Mouse (Mus musculus): ENCODE data around the gene Trak1. TPM values are rescaled to one million over a fixed set of nuclear protein-coding genes. Genes with fewer than 3 reads are reported as not detected.

The Trak1 gene
- 37.3 and 42.0 TPM in 2 replicates for polyA plus RNA-seq (2016; fragmentation: Nextera tagmentation; extraction: Ambion mirVana)

GRCm38 (mm10) chr9:121297171-121298064 lies at the start of gene Trak1:
Gene Trak1, plus strand, starts transcription at chr9:121297502.
- Histone ChIP-seq H3K4me3 (peak within 1 kb of the TSS; percentile 91), H3K36me3 (no peaks in the 10 kb centered on the region), H3K9ac (peak within 1 kb of the TSS; percentile 98), H3K27ac (ENCODE audit: poor library complexity, severe bottlenecking) (peak within 1 kb of the TSS; percentile 50), H3K27me3 (replicated peaks) (peaks cover 5% of the 10 kb centered on the region; the same call in 1 of the 2 replicates), H3K9me3 (replicated peaks) (no peaks in the 10 kb centered on the region), H3K4me1 (replicated peaks) (peaks cover 32% of the 10 kb centered on the region), H3K4me2 (peak within 1 kb of the TSS; percentile 93)
- WGBS, result 1% methylated on average over 71 of the region's 116 CpGs
- peak; percentile 86 for ATAC-seq (ENCODE audit: insufficient number of reproducible peaks, low FRiP score)

- Histone ChIP-seq H3K4me2 (no peak overlapping the region), H3K27me3 (replicated peaks) (no peaks in the 10 kb centered on the region), H3K4me1 (replicated peaks) (no peaks in the 10 kb centered on the region), H3K27ac (ENCODE audit: poor library complexity, severe bottlenecking) (no peak overlapping the region), H3K9ac (no peak overlapping the region), H3K9me3 (replicated peaks) (no peaks in the 10 kb centered on the region), H3K4me3 (no peak overlapping the region), H3K36me3 (no peaks in the 10 kb centered on the region)
- ATAC-seq (ENCODE audit: insufficient number of reproducible peaks, low FRiP score), result 0 out of 2 replicates have a peak, but pooled peaks have one; percentile 18
- 57% methylated on average over 12 of the region's 12 CpGs for WGBS
Observed at GRCm38 (mm10) chr9:121247956-121248775, 49.1 kb upstream of the Trak1 start.

- Histone ChIP-seq H3K4me1 (replicated peaks) (no peaks in the 10 kb centered on the region), H3K4me2 (no peak overlapping the region), H3K36me3 (no peaks in the 10 kb centered on the region), H3K9me3 (replicated peaks) (no peaks in the 10 kb centered on the region), H3K27ac (ENCODE audit: poor library complexity, severe bottlenecking) (no peak overlapping the region), H3K27me3 (replicated peaks) (no peaks in the 10 kb centered on the region), H3K9ac (no peak overlapping the region), H3K4me3 (no peak overlapping the region)
- 30% methylated on average over 14 of the region's 14 CpGs for WGBS
- ATAC-seq (ENCODE audit: insufficient number of reproducible peaks, low FRiP score), result no peak
Observed at GRCm38 (mm10) chr9:121249805-121250204, 47.5 kb upstream of the Trak1 start.

- Histone ChIP-seq H3K36me3 (no peaks in the 10 kb centered on the region), H3K9ac (no peak overlapping the region), H3K9me3 (replicated peaks) (no peaks in the 10 kb centered on the region), H3K4me2 (no peak overlapping the region), H3K4me3 (no peak overlapping the region), H3K27me3 (replicated peaks) (no peaks in the 10 kb centered on the region), H3K4me1 (replicated peaks) (no peaks in the 10 kb centered on the region), H3K27ac (ENCODE audit: poor library complexity, severe bottlenecking) (no peak overlapping the region)
- ATAC-seq (ENCODE audit: insufficient number of reproducible peaks, low FRiP score), result no peak
- 87% methylated on average over 11 of the region's 11 CpGs for WGBS
Observed at GRCm38 (mm10) chr9:121250854-121251253, 46.4 kb upstream of the Trak1 start.

GRCm38 (mm10) chr9:121253983-121254382 lies 43.3 kb upstream of the Trak1 start:
- Histone ChIP-seq H3K4me3 (no peak overlapping the region), H3K4me2 (no peak overlapping the region), H3K27me3 (replicated peaks) (no peaks in the 10 kb centered on the region), H3K4me1 (replicated peaks) (no peaks in the 10 kb centered on the region), H3K9ac (no peak overlapping the region), H3K27ac (ENCODE audit: poor library complexity, severe bottlenecking) (no peak overlapping the region), H3K9me3 (replicated peaks) (no peaks in the 10 kb centered on the region), H3K36me3 (no peaks in the 10 kb centered on the region)
- no peak for ATAC-seq (ENCODE audit: insufficient number of reproducible peaks, low FRiP score)
- 69% methylated on average over 2 of the region's 2 CpGs for WGBS

- H3K27ac ChIP-seq (ENCODE audit: poor library complexity, severe bottlenecking), result no peak overlapping the region
- no peaks in the 10 kb centered on the region for H3K27me3 ChIP-seq (replicated peaks)
- 88% methylated on average over 13 of the region's 13 CpGs for WGBS
- no peak overlapping the region for H3K4me3 ChIP-seq
- no peaks in the 10 kb centered on the region for H3K4me1 ChIP-seq (replicated peaks)
- H3K9ac ChIP-seq, result no peak overlapping the region
- H3K9me3 ChIP-seq (replicated peaks), result no peaks in the 10 kb centered on the region
- no peak overlapping the region for H3K4me2 ChIP-seq
- H3K36me3 ChIP-seq, result no peaks in the 10 kb centered on the region
- ATAC-seq (ENCODE audit: insufficient number of reproducible peaks, low FRiP score), result no peak
Observed at GRCm38 (mm10) chr9:121254761-121255160, 42.5 kb upstream of the Trak1 start.

- Histone ChIP-seq H3K4me3 (no peak overlapping the region), H3K4me2 (no peak overlapping the region), H3K36me3 (no peaks in the 10 kb centered on the region), H3K4me1 (replicated peaks) (no peaks in the 10 kb centered on the region), H3K27me3 (replicated peaks) (no peaks in the 10 kb centered on the region), H3K27ac (ENCODE audit: poor library complexity, severe bottlenecking) (no peak overlapping the region), H3K9me3 (replicated peaks) (no peaks in the 10 kb centered on the region), H3K9ac (no peak overlapping the region)
- WGBS, result 77% methylated on average over 9 of the region's 9 CpGs
- no peak for ATAC-seq (ENCODE audit: insufficient number of reproducible peaks, low FRiP score)
Observed at GRCm38 (mm10) chr9:121257106-121257505, 40.2 kb upstream of the Trak1 start.

GRCm38 (mm10) chr9:121265307-121265706 lies 32.0 kb upstream of the Trak1 start:
- no peaks in the 10 kb centered on the region for H3K36me3 ChIP-seq
- H3K27me3 ChIP-seq (replicated peaks), result no peaks in the 10 kb centered on the region
- H3K9ac ChIP-seq, result 0 out of 2 replicates have a peak overlapping the region, but pooled peaks have one; percentile 3
- no peak overlapping the region for H3K4me2 ChIP-seq
- H3K4me3 ChIP-seq, result no peak overlapping the region
- H3K4me1 ChIP-seq (replicated peaks), result no peaks in the 10 kb centered on the region
- WGBS, result 70% methylated on average over 10 of the region's 10 CpGs
- no peak for ATAC-seq (ENCODE audit: insufficient number of reproducible peaks, low FRiP score)
- H3K9me3 ChIP-seq (replicated peaks), result no peaks in the 10 kb centered on the region
- H3K27ac ChIP-seq (ENCODE audit: poor library complexity, severe bottlenecking), result no peak overlapping the region

GRCm38 (mm10) chr9:121271149-121271548 lies 26.2 kb upstream of the Trak1 start:
- no peaks in the 10 kb centered on the region for H3K27me3 ChIP-seq (replicated peaks)
- H3K4me1 ChIP-seq (replicated peaks), result no peaks in the 10 kb centered on the region
- ATAC-seq (ENCODE audit: insufficient number of reproducible peaks, low FRiP score), result no peak
- no peak overlapping the region for H3K27ac ChIP-seq (ENCODE audit: poor library complexity, severe bottlenecking)
- H3K36me3 ChIP-seq, result no peaks in the 10 kb centered on the region
- H3K9me3 ChIP-seq (replicated peaks), result no peaks in the 10 kb centered on the region
- no peak overlapping the region for H3K9ac ChIP-seq
- no peak overlapping the region for H3K4me3 ChIP-seq
- no peak overlapping the region for H3K4me2 ChIP-seq
- WGBS, result 71% methylated on average over 1 of the region's 1 CpGs

GRCm38 (mm10) chr9:121271561-121271960 lies 25.7 kb upstream of the Trak1 start:
- no peak overlapping the region for H3K27ac ChIP-seq (ENCODE audit: poor library complexity, severe bottlenecking)
- no peaks in the 10 kb centered on the region for H3K27me3 ChIP-seq (replicated peaks)
- no peaks in the 10 kb centered on the region for H3K36me3 ChIP-seq
- no peak for ATAC-seq (ENCODE audit: insufficient number of reproducible peaks, low FRiP score)
- H3K4me3 ChIP-seq, result no peak overlapping the region
- H3K9ac ChIP-seq, result no peak overlapping the region
- H3K4me2 ChIP-seq, result no peak overlapping the region
- 59% methylated on average over 4 of the region's 4 CpGs for WGBS
- H3K4me1 ChIP-seq (replicated peaks), result no peaks in the 10 kb centered on the region
- no peaks in the 10 kb centered on the region for H3K9me3 ChIP-seq (replicated peaks)

GRCm38 (mm10) chr9:121276745-121277117 lies 20.6 kb upstream of the Trak1 start:
- H3K27me3 ChIP-seq (replicated peaks), result no peaks in the 10 kb centered on the region
- WGBS, result 19% methylated on average over 15 of the region's 15 CpGs
- H3K4me2 ChIP-seq, result peak overlapping the region; percentile 90
- no peak for ATAC-seq (ENCODE audit: insufficient number of reproducible peaks, low FRiP score)
- no peak overlapping the region for H3K27ac ChIP-seq (ENCODE audit: poor library complexity, severe bottlenecking)
- H3K36me3 ChIP-seq, result no peaks in the 10 kb centered on the region
- peaks cover 6% of the 10 kb centered on the region; the same call in 1 of the 2 replicates for H3K4me1 ChIP-seq (replicated peaks)
- H3K4me3 ChIP-seq, result peak overlapping the region; percentile 65
- no peaks in the 10 kb centered on the region for H3K9me3 ChIP-seq (replicated peaks)
- H3K9ac ChIP-seq, result peak overlapping the region; percentile 80

Data from heart, embryonic 12.5 days (tissue).